Mouse (Mus musculus) hindbrain, embryonic 11.5 days (tissue): ENCODE measurements at regions not wholly inside any gene's neighbourhood (a gene's known extent, or its start where the extent isn't known, plus 50 kb on each side); places are given as distances from the start of the nearest gene placed in this dataset.
"Not testable (repeated sequence)": the region's sequence is repeated elsewhere in the genome, so short reads cannot be mapped to it uniquely, and the experiment has no call there.

Experiments
- ATAC-seq: fragments of 200-750 bp; cut with Nextera tagmentation; 2 replicates; pipeline ENCODE4 v1.8.0; 2017; ENCODE audit warnings: mild to moderate bottlenecking, moderate TSS enrichment, moderate library complexity; ENCODE audit not compliant: low FRiP score
- DNase-seq: peaks from one replicate; pipeline ENCODE4 v3.0.0-alpha.2; 2015; ENCODE audit warnings: low spot score
- H3K27ac ChIP-seq: fragments of 300-500 bp; sonication (generic); 2 replicates; pipeline ENCODE4 v1.5.1; 2014; ENCODE audit warnings: mild to moderate bottlenecking, low read depth, low read length
- H3K27me3 ChIP-seq: fragments of 300-500 bp; sonication (generic); 2 replicates; pipeline ENCODE4 v1.6.1; 2014; ENCODE audit warnings: mild to moderate bottlenecking, low read length, moderate library complexity, mixed read lengths; ENCODE audit not compliant: control insufficient read depth, insufficient read depth
- H3K36me3 ChIP-seq: fragments of 300-500 bp; sonication (generic); 2 replicates; pipeline ENCODE4 v1.6.1; 2014; ENCODE audit warnings: mild to moderate bottlenecking, low read length, moderate library complexity, mixed read lengths; ENCODE audit not compliant: control insufficient read depth, insufficient read depth
- H3K4me1 ChIP-seq: fragments of 300-500 bp; sonication (generic); replicated peaks from 2 replicates; pipeline ENCODE4 v1.6.1; 2014; ENCODE audit warnings: low read length, mixed read lengths; ENCODE audit not compliant: control insufficient read depth, insufficient read depth
- H3K4me2 ChIP-seq: fragments of 300-500 bp; sonication (generic); replicated peaks from 2 replicates; pipeline ENCODE4 v1.6.1; 2014; ENCODE audit warnings: mild to moderate bottlenecking, low read depth, low read length
- H3K4me3 ChIP-seq: fragments of 300-500 bp; sonication (generic); 2 replicates; pipeline ENCODE4 v1.5.1; 2014; ENCODE audit warnings: low read depth, low read length
- H3K9ac ChIP-seq: fragments of 300-500 bp; sonication (generic); 2 replicates; pipeline ENCODE4 v1.6.1; 2014; ENCODE audit warnings: low read depth, low read length
- H3K9me3 ChIP-seq: fragments of 300-500 bp; sonication (generic); 2 replicates; pipeline ENCODE4 v1.6.1; 2016; ENCODE audit warnings: low read length; ENCODE audit not compliant: control insufficient read depth
- WGBS: fragments of 180-500 bp; shearing (Covaris S2); extraction: QIAGEN DNeasy Blood & Tissue Kit; methylation state at CpG from one replicate; pipeline ENCODE4 v1.1.7; 2014; 5-methylcytosine and 5-hydroxymethylcytosine counted together

GRCm38 (mm10) chr5:4391083-4391482 lies 198.9 kb downstream of the Mterf1b start:
- H3K36me3 ChIP-seq = no peaks in the 10 kb centered on the region
- no peak overlapping the region for H3K4me3 ChIP-seq
- H3K4me1 ChIP-seq = no peaks in the 10 kb centered on the region
- 69% methylated on average over 2 of the region's 2 CpGs for WGBS
- H3K27ac ChIP-seq = no peak overlapping the region
- no peaks in the 10 kb centered on the region for H3K9me3 ChIP-seq
- no peaks in the 10 kb centered on the region for H3K27me3 ChIP-seq
- no peak overlapping the region for H3K9ac ChIP-seq
- ATAC-seq (no peak), DNase-seq (no peak)
- H3K4me2 ChIP-seq = no peak overlapping the region

GRCm38 (mm10) chr5:4394353-4395052 lies 202.3 kb downstream of the Mterf1b start:
- H3K27me3 ChIP-seq, H3K4me2 ChIP-seq, H3K4me1 ChIP-seq, H3K9ac ChIP-seq, H3K4me3 ChIP-seq, H3K27ac ChIP-seq, H3K36me3 ChIP-seq, DNase-seq, H3K9me3 ChIP-seq: not testable (repeated sequence)
- 56% methylated on average over 6 of the region's 7 CpGs for WGBS
- ATAC-seq = peak; percentile 75

- no peaks in the 10 kb centered on the region for H3K9me3 ChIP-seq
- no peaks in the 10 kb centered on the region for H3K36me3 ChIP-seq
- H3K27ac ChIP-seq = no peak overlapping the region
- no peak overlapping the region for H3K4me3 ChIP-seq
- H3K4me2 ChIP-seq = no peak overlapping the region
- no peaks in the 10 kb centered on the region for H3K27me3 ChIP-seq
- ATAC-seq (peak; percentile 57; the same call in 1 of the 2 replicates), DNase-seq (no peak)
- no peaks in the 10 kb centered on the region for H3K4me1 ChIP-seq
- H3K9ac ChIP-seq = no peak overlapping the region
Observed at GRCm38 (mm10) chr5:4398087-4398486, 205.9 kb downstream of the Mterf1b start.

- WGBS = 71% methylated on average over 1 of the region's 1 CpGs
- ATAC-seq = no peak
- no peak overlapping the region for H3K27ac ChIP-seq
- no peaks in the 10 kb centered on the region for H3K36me3 ChIP-seq
- no peaks in the 10 kb centered on the region for H3K9me3 ChIP-seq
- no peak for DNase-seq
- H3K4me1 ChIP-seq = no peaks in the 10 kb centered on the region
- no peaks in the 10 kb centered on the region for H3K27me3 ChIP-seq
- no peak overlapping the region for H3K9ac ChIP-seq
- H3K4me2 ChIP-seq = no peak overlapping the region
- no peak overlapping the region for H3K4me3 ChIP-seq
Observed at GRCm38 (mm10) chr5:4417761-4418160, 225.6 kb downstream of the Mterf1b start.
